Mouse (Mus musculus): ENCODE data around the gene Cep152. TPM values are rescaled to one million over a fixed set of nuclear protein-coding genes. Genes with fewer than 3 reads are reported as not detected.

Cep152 gene
- 19.9 TPM for total RNA-seq (2023)

DNA sequence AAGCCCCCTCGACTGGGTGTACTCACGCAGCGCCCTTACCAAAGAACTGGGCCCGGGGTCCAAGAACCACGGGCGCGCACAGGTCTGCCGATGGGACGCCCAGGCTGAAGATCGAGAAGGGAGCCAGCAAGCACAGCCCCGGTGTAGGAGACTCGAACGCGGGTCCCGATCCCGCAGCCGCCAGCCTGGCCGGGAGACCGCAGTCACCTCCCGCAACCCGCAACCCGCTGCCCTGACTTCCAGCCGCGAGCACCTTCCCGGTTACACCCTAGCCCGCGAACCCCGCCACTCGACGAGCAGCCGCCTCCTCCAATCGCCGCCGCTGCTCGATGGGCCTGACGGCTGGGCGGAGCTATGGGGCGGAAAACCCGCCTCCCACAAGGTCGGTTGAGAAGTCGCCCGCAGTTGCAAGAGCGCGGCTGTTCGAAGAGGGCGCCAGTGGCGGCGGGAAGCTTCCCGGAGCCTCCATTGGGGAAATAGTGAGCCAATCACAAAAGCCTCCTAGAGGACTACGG is at the start of gene Cep152:
Gene Cep152, minus strand, starts transcription at position 277 of the 515 bp plus-strand sequence.

DNA sequence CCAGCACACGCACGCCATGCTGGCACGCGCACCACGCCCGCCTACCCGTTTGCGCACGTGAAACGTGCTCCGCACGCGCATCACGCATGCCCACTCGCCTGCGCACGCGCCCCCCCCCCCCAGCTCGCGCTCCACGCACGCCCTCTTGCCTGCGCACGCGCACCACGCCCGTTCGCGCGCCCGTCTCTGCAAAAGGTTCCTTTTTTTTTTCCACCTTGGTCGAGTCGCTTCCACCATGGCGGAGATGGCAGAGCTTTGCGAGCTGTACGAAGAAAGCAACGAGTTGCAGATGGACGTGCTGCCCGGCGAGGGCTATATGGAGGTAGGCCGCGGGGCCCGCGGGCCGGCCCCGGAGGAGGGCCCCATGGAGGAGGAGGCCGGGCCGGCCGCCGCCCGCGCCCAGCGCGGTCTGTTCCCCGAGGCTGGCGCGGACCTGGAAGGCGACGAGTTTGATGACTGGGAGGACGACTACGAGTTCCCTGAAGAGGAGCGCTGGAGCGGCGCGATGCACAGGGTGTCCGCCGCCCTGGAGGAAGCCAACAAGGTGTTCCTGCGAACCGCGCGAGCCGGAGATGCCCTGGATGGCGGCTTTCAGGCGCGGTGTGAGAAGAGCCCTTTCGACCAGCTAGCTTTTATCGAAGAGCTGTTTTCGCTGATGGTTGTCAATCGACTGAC is 48.2 kb upstream of the Cep152 start, which contains the start of gene Eid1:
Gene Eid1, plus strand, starts transcription at position 139 of the 675 bp plus-strand sequence.

Other genes with a start within 250 kb of the Cep152 start
- gene Gm9913, start 120.0 kb downstream of the Cep152 start, total RNA-seq (2023), result not detected
- not detected for gene Fbn1, start 117.1 kb downstream of the Cep152 start, total RNA-seq (2023)
- gene Eid1, start 48.0 kb upstream of the Cep152 start, total RNA-seq (2023), result 33.4 TPM
- gene Shc4, start 99.0 kb upstream of the Cep152 start, total RNA-seq (2023), result 0.21 TPM
- gene Secisbp2l, start 157.8 kb upstream of the Cep152 start, total RNA-seq (2023), result 47.9 TPM
- 31.5 TPM for gene Galk2, start 234.0 kb upstream of the Cep152 start, total RNA-seq (2023)
- 78.5 TPM for gene Cops2, start 234.0 kb upstream of the Cep152 start, total RNA-seq (2023)